Mouse (Mus musculus): ENCODE measurements at regions not wholly inside any gene's neighbourhood (a gene's known extent, or its start where the extent isn't known, plus 50 kb on each side); places are given as distances from the start of the nearest gene placed in this dataset.

- no peak overlapping the region for H3K4me3 ChIP-seq (ENCODE audit: extremely low read depth, insufficient read depth, insufficient read length)
- H3K27ac ChIP-seq (ENCODE audit: insufficient read depth, low read length), result no peak overlapping the region
- TF ChIP-seq POLR2A (IDR thresholded peaks at IDR 0.05; ENCODE audit: low read depth, low read length), result no peak
- no peak for TF ChIP-seq CTCF (IDR thresholded peaks at IDR 0.05; ENCODE audit: extremely low read depth, insufficient read depth, insufficient read length, insufficient replicate concordance)
- no peaks in the 10 kb centered on the region for H3K27me3 ChIP-seq (ENCODE audit: control insufficient read depth, insufficient read depth, low read length)
- no peak for DNase-seq (ENCODE audit: low read depth in 1 of 2, low spot score in 2 of 2)
- no peaks in the 10 kb centered on the region for H3K36me3 ChIP-seq (ENCODE audit: control insufficient read depth, insufficient read depth, low read length)
- WGBS, result 97% methylated on average over 2 of the region's 2 CpGs
- H3K4me1 ChIP-seq (ENCODE audit: control insufficient read depth, insufficient read depth, insufficient read length), result no peaks in the 10 kb centered on the region
Observed at GRCm38 (mm10) chr1:137279981-137280380, 319.7 kb upstream of the Nr5a2 start.

DNA sequence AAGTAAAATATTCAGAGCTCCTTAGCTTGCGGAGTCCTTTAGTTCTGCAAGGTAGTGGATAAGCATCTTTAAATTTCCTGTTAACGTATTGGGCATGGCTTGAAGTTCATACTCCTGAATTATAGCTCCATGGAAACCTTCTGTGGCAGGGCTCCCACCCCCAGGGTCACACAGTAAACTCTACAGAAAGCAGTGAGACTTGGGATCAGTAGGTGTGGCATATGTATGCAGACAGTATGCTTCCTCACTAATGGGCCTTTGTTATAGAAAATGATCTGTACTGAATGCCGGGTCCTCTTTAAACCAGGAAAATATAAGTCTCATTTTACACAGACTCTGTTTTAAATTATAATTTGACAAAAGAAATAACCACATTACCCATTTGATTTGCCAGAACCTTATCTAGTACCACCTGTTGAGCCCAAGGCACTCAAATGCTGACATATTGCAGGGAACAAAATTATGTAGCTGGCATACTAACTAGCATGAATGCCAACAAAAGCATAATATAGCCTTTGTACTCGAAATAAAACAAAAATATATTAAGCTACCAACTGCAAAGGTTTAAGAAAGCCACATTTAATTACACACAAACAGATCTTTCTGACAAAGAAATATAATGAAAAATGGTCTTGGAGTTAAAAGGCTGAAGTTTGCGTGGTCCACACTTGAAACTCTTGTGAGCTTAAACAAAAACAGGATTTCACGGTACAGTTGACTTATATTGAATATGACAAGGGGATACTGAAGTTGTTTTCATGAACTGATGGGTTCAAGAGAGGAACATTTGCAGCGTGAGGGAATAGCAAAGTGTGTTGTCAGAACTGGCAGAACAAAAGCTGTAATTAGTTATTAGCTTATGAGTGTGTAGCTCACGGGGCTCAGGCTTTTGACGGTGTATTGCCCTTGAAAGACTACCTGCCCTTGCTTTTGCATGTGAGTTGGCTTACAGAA, 310.7 kb upstream of the Nr5a2 start:
- 87% methylated on average over 9 of the region's 9 CpGs for WGBS

GRCm38 (mm10) chr1:137262806-137263370, 302.6 kb upstream of the Nr5a2 start:
- Histone ChIP-seq H3K36me3 (ENCODE audit: control insufficient read depth, insufficient read depth, low read length) (no peaks in the 10 kb centered on the region), H3K27ac (ENCODE audit: insufficient read depth, low read length) (no peak overlapping the region), H3K27me3 (ENCODE audit: control insufficient read depth, insufficient read depth, low read length) (no peaks in the 10 kb centered on the region), H3K4me1 (ENCODE audit: control insufficient read depth, insufficient read depth, insufficient read length) (no peaks in the 10 kb centered on the region), H3K4me3 (ENCODE audit: extremely low read depth, insufficient read depth, insufficient read length) (no peak overlapping the region)
- 84% methylated on average over 1 of the region's 1 CpGs for WGBS
- TF ChIP-seq POLR2A (IDR thresholded peaks at IDR 0.05; ENCODE audit: low read depth, low read length) (no peak), CTCF (IDR thresholded peaks at IDR 0.05; ENCODE audit: extremely low read depth, insufficient read depth, insufficient read length, insufficient replicate concordance) (no peak)
- DNase-seq (ENCODE audit: low read depth in 1 of 2, low spot score in 2 of 2), result no peak

More for the DNA sequence above, 310.7 kb upstream of the Nr5a2 start:
- H3K27ac ChIP-seq (ENCODE audit: insufficient read depth, low read length), result no peak overlapping the region
- no peak for TF ChIP-seq CTCF (IDR thresholded peaks at IDR 0.05; ENCODE audit: extremely low read depth, insufficient read depth, insufficient read length, insufficient replicate concordance)
- no peak for TF ChIP-seq POLR2A (IDR thresholded peaks at IDR 0.05; ENCODE audit: low read depth, low read length)
- H3K4me1 ChIP-seq (ENCODE audit: control insufficient read depth, insufficient read depth, insufficient read length), result no peaks in the 10 kb centered on the region
- H3K4me3 ChIP-seq (ENCODE audit: extremely low read depth, insufficient read depth, insufficient read length), result no peak overlapping the region
- H3K36me3 ChIP-seq (ENCODE audit: control insufficient read depth, insufficient read depth, low read length), result no peaks in the 10 kb centered on the region
- no peaks in the 10 kb centered on the region for H3K27me3 ChIP-seq (ENCODE audit: control insufficient read depth, insufficient read depth, low read length)
- DNase-seq (ENCODE audit: low read depth in 1 of 2, low spot score in 2 of 2), result no peak

DNA sequence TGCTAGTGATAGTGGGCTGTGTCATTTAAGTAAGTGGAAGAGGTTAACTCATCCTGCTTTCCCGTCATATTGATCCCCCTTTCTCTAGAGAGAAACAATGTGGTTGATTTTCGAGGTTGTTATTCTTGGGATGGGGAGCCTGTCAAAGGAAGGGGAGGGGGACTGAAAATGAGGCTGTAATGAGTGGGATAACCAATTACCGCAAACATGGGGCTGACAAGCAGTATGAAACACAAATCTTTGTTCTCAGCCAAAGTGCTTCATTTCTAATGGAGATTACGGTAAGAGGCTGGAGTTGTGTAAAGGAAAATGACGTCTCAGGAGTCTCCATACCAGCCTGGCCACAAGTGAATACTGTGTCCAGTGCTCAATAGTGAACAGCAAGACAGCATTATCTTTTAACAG, 301.9 kb upstream of the Nr5a2 start:
- Histone ChIP-seq H3K4me3 (ENCODE audit: extremely low read depth, insufficient read depth, insufficient read length) (no peak overlapping the region), H3K36me3 (ENCODE audit: control insufficient read depth, insufficient read depth, low read length) (no peaks in the 10 kb centered on the region), H3K27me3 (ENCODE audit: control insufficient read depth, insufficient read depth, low read length) (no peaks in the 10 kb centered on the region), H3K27ac (ENCODE audit: insufficient read depth, low read length) (no peak overlapping the region), H3K4me1 (ENCODE audit: control insufficient read depth, insufficient read depth, insufficient read length) (no peaks in the 10 kb centered on the region)
- 84% methylated on average over 5 of the region's 5 CpGs for WGBS
- TF ChIP-seq CTCF (IDR thresholded peaks at IDR 0.05; ENCODE audit: extremely low read depth, insufficient read depth, insufficient read length, insufficient replicate concordance), result no peak
- no peak for TF ChIP-seq POLR2A (IDR thresholded peaks at IDR 0.05; ENCODE audit: low read depth, low read length)
- no peak for DNase-seq (ENCODE audit: low read depth in 1 of 2, low spot score in 2 of 2)

- whole genome bisulfite sequencing, result 90% methylated on average over 3 of the region's 3 CpGs
- TF ChIP-seq CTCF (IDR thresholded peaks at IDR 0.05; ENCODE audit: extremely low read depth, insufficient read depth, insufficient read length, insufficient replicate concordance) (no peak), POLR2A (IDR thresholded peaks at IDR 0.05; ENCODE audit: low read depth, low read length) (no peak)
- H3K4me3 ChIP-seq (ENCODE audit: extremely low read depth, insufficient read depth, insufficient read length), result no peak overlapping the region
- DNase-seq (ENCODE audit: low read depth in 1 of 2, low spot score in 2 of 2), result no peak
- no peaks in the 10 kb centered on the region for H3K36me3 ChIP-seq (ENCODE audit: control insufficient read depth, insufficient read depth, low read length)
- no peak overlapping the region for H3K27ac ChIP-seq (ENCODE audit: insufficient read depth, low read length)
- H3K27me3 ChIP-seq (ENCODE audit: control insufficient read depth, insufficient read depth, low read length), result no peaks in the 10 kb centered on the region
- H3K4me1 ChIP-seq (ENCODE audit: control insufficient read depth, insufficient read depth, insufficient read length), result no peaks in the 10 kb centered on the region
Observed at GRCm38 (mm10) chr1:137256294-137256693, 296.0 kb upstream of the Nr5a2 start.

- no peaks in the 10 kb centered on the region for H3K4me1 ChIP-seq (ENCODE audit: control insufficient read depth, insufficient read depth, insufficient read length)
- no peak for TF ChIP-seq CTCF (IDR thresholded peaks at IDR 0.05; ENCODE audit: extremely low read depth, insufficient read depth, insufficient read length, insufficient replicate concordance)
- TF ChIP-seq POLR2A (IDR thresholded peaks at IDR 0.05; ENCODE audit: low read depth, low read length), result no peak
- no peak overlapping the region for H3K4me3 ChIP-seq (ENCODE audit: extremely low read depth, insufficient read depth, insufficient read length)
- no peaks in the 10 kb centered on the region for H3K36me3 ChIP-seq (ENCODE audit: control insufficient read depth, insufficient read depth, low read length)
- DNase-seq (ENCODE audit: low read depth in 1 of 2, low spot score in 2 of 2), result no peak
- no peaks in the 10 kb centered on the region for H3K27me3 ChIP-seq (ENCODE audit: control insufficient read depth, insufficient read depth, low read length)
- no peak overlapping the region for H3K27ac ChIP-seq (ENCODE audit: insufficient read depth, low read length)
Observed at GRCm38 (mm10) chr1:137255041-137255440, 294.8 kb upstream of the Nr5a2 start.

DNA sequence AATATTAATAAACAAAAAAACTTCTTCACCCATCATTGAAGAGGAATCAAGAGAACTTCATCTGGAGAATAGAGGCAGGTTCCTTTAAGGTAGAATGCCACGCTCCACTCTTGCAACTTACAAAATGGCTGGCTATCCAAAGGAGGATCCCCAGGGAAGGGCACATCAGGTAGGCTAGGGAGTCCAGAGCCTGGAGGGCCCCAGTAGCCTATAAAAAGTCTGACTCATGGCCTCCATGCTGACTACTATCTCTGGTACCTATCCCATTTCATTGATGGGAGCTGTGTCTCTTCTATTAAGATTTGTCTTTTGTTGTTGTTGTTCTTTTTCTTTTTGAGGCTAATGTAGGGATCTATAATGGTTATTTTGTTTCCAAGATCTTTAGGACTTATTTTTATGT, 294.4 kb upstream of the Nr5a2 start:
- Histone ChIP-seq H3K27me3 (ENCODE audit: control insufficient read depth, insufficient read depth, low read length) (no peaks in the 10 kb centered on the region), H3K4me1 (ENCODE audit: control insufficient read depth, insufficient read depth, insufficient read length) (no peaks in the 10 kb centered on the region), H3K36me3 (ENCODE audit: control insufficient read depth, insufficient read depth, low read length) (no peaks in the 10 kb centered on the region), H3K27ac (ENCODE audit: insufficient read depth, low read length) (no peak overlapping the region), H3K4me3 (ENCODE audit: extremely low read depth, insufficient read depth, insufficient read length) (no peak overlapping the region)
- no peak for DNase-seq (ENCODE audit: low read depth in 1 of 2, low spot score in 2 of 2)
- 97% methylated on average over 1 of the region's 1 CpGs for WGBS
- TF ChIP-seq CTCF (IDR thresholded peaks at IDR 0.05; ENCODE audit: extremely low read depth, insufficient read depth, insufficient read length, insufficient replicate concordance) (no peak), POLR2A (IDR thresholded peaks at IDR 0.05; ENCODE audit: low read depth, low read length) (no peak)

All from spleen, adult 2 months (tissue).